Mouse (Mus musculus) heart, adult 9 months (tissue): ENCODE measurements at regions not wholly inside any gene's neighbourhood (a gene's known extent, or its start where the extent isn't known, plus 50 kb on each side); places are given as distances from the start of the nearest gene placed in this dataset.
"Not testable (repeated sequence)": the region's sequence is repeated elsewhere in the genome, so short reads cannot be mapped to it uniquely, and the experiment has no call there.

Experiments
- DNase-seq, 2 experiments: peaks; one replicate each; pipeline ENCODE4 v3.0.0; 2022; ENCODE audit warnings: low spot score in 2 of 2

DNA sequence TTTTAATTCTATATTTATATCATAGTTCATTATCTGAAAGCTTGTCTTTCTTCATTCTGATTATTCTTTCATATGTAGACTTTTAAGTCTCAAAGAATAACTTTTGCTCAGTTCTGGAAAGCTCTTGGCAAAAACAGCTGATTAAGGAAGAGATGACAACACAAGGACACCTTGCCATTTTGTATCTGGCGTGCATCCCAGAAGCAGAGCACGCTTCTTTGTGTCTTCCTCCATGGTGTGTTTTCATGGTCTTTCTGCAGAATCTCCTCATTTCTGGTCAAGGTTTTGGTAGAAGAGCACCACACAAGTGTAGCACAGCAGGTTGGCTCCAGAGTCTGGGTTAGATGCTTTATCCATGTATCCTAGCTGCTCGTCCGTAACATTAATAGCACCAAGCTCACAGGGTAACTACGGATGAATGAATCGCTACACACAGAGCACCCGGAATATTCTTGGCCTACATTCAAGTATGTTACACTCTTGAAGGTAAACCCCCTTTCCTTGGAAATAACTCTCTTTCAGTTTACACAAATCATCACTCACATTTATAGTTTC is 148.9 kb upstream of the Ddhd1 start:
- no peak for DNase-seq

- no peak for DNase-seq
These were observed 149.8 kb upstream of the Ddhd1 start for GRCm38 (mm10) chr14:45807767-45808166.

DNA sequence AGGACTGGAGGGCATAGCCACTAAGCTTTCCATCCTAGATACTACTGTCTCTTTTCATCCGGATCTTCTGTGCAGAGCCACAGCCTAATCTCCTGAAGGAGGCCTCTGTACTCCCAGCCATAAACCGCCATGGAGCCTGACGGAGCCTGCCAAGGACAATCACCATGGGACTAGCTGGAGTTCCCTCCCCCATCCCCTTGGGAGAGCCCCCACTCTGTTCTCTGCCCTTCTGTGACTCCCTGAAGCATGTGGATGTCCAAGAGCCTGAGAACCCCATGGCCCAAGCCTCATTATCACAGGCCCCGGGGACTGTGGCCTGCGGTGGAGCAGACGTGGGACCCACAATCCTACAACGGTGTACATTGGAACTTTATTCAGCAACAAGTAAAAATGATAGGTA is 151.5 kb upstream of the Ddhd1 start:
- peak in 1 of 2 experiments; percentile 16 for DNase-seq

GRCm38 (mm10) chr14:45810101-45810500 is 152.2 kb upstream of the Ddhd1 start:
- DNase-seq = no peak

- no peak for DNase-seq
These were observed 152.7 kb upstream of the Ddhd1 start for GRCm38 (mm10) chr14:45810630-45811029.

- no peak for DNase-seq
These were observed 157.7 kb upstream of the Ddhd1 start for GRCm38 (mm10) chr14:45815598-45815997.

GRCm38 (mm10) chr14:45816611-45817010 is 158.7 kb upstream of the Ddhd1 start:
- DNase-seq = not testable (repeated sequence)

GRCm38 (mm10) chr14:45817756-45818155 is 159.8 kb upstream of the Ddhd1 start:
- DNase-seq = no peak

DNA sequence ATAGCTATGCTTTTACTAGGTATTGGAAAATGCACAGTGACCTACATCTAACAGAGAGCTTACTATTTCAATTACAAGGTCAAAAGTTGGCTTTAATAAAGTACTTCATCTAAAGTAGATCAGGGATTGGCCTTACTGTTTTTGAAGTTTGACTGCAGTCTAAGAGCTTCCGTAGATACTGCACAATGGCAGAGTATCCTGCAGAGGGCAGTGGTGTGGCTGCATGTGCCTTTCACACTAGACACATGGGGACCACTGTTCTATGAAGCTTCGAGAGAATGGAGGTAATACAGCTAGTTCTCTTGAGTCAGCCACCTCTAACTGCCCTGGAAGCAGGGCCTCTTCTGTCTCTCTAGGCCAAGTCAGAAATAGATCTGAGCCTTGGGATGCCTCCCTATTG is 166.7 kb upstream of the Ddhd1 start:
- DNase-seq = no peak

- no peak for DNase-seq
These were observed 168.1 kb upstream of the Ddhd1 start for GRCm38 (mm10) chr14:45826023-45826422.

- DNase-seq = no peak
These were observed 169.2 kb upstream of the Ddhd1 start for GRCm38 (mm10) chr14:45827096-45827495.

GRCm38 (mm10) chr14:45830457-45830856 is 172.5 kb upstream of the Ddhd1 start:
- no peak for DNase-seq

GRCm38 (mm10) chr14:45837039-45837438 is 179.1 kb upstream of the Ddhd1 start:
- DNase-seq = no peak

DNA sequence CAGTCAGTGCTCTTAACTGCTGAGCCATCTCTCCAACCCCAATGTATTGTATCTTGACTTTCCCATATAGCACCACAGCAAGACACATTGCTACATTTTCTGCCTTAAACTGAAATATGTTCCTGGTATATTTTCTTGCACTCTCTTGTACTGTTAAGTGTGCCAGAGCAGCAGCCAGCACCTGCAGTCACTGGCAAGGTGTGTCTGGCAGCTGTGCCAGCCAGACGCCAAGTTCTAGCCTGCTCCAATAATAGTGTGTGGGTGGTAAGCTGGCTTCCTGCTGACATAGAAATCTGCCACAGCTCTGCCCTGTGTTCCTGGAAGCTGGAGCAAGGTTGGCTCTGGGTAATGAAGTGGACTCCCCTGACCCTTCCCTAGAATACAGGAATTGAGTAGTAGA is 185.9 kb upstream of the Ddhd1 start:
- DNase-seq = no peak

- no peak for DNase-seq
These were observed 192.6 kb upstream of the Ddhd1 start for GRCm38 (mm10) chr14:45850588-45850987.

- peak in 1 of 2 experiments; percentile 14 for DNase-seq
These were observed 220.5 kb upstream of the Ddhd1 start for GRCm38 (mm10) chr14:45878428-45878827.

DNA sequence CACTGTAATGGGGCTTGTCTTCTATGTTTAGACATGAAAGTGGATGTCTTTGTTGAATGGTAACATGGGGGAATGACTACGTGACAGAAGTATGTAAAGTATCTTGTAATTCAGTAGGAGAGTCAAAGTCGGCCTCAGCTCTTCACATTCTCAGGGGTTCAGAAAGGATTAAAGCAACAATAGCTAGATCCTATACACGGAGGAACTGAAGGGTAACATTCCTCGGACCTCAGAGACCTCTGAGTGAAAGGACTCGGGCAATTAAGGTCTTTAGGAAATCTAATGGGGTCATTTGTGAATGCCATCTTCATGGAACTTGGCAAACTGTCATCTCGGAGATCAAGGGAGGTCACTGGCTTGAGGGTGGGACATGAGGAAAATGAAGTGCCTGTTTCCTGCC is 262.8 kb upstream of the Ddhd1 start:
- no peak for DNase-seq

DNA sequence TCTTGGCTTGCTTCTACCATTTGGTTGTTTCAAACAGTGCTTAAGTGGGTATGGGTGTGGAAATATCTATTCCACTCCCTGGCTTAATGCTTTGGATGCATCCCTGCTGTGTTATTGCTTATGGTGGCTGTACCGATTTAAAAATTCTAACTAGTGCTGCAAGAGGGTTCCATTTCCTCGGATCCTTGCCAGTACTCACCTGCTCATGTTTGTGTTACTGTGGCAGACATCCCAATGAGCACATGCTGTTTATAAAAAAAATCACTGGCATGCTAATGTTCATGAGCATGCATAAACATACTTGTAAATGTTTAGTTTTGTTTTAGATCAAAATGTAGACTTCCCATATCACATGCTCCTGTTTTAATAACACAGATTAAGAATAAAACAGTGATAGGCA is 285.6 kb upstream of the Ddhd1 start:
- DNase-seq = no peak

- no peak for DNase-seq
These were observed 286.2 kb upstream of the Ddhd1 start for GRCm38 (mm10) chr14:45944101-45944500.

DNA sequence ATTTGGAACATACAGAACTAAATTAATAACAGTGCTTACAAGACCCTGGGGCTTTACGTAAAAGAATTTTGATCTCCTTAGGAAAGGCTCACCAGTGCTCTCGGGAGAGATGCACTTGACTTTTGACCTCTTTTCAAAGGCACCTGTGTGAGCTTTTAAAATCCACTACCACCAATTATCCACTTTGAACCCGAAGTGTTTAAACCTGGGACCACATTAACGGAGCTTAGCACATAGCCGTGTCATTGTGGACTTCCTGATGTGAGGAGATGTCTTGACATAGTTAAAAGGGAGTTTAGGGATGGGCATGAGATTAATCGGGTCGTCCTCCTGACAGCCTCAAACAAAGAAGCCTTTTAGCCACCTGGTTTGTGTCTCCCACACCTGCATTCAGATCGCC is 286.6 kb upstream of the Ddhd1 start:
- DNase-seq = no peak

- DNase-seq = peak in 1 of 2 experiments; percentile 2
These were observed 298.7 kb upstream of the Ddhd1 start for GRCm38 (mm10) chr14:45956624-45957023.

GRCm38 (mm10) chr14:45962474-45962873 is 304.5 kb upstream of the Ddhd1 start:
- DNase-seq = peak in 1 of 2 experiments; percentile 15

DNA sequence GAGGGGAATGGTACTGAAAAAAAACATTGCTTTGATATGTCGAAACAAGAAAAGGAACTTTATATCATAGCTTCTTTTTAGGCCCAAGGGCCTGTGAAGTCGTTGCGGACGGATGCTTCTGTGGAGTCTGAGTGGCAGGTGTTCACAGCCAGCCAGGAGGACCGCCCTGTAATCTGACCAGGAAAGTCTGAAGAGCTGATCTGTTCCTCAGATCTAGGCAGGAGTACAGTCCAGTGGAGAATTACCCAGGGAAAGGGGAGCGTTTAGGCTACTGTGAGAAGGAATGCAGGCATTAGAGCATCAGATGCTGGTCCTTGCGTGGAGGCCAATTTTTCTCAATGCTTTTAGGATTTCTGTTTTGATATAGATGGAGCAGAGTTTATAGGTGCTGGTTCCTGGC is 306.1 kb upstream of the Ddhd1 start:
- DNase-seq = no peak

- no peak for DNase-seq
These were observed 325.4 kb upstream of the Ddhd1 start for GRCm38 (mm10) chr14:45983206-45983857.
